Mouse (Mus musculus): ENCODE results near the gene Itpka. TPM values are rescaled to one million over a fixed set of nuclear protein-coding genes. Genes with fewer than 3 reads are reported as not detected.
"Not testable (repeated sequence)": the region's sequence is repeated elsewhere in the genome, so short reads cannot be mapped to it uniquely, and the experiment has no call there.

Gene Itpka
- total RNA-seq (2021) = 100 to 1,000 TPM; 186 to 195 TPM
- long read RNA-seq, experiment 1, transcript Itpka-201 (7 exons, 1,818 nt) = major isoform, 155 of 176 reads
- long read RNA-seq, experiment 1, partial matches to known transcripts = 9 of 176 reads
- long read RNA-seq, experiment 1, other reads (novel, unspliced or antisense) = 12 of 176 reads
- long read RNA-seq, experiment 2, transcript Itpka-201 (7 exons, 1,818 nt) = major isoform, 121 of 146 reads
- long read RNA-seq, experiment 2, partial matches to known transcripts = 14 of 146 reads
- long read RNA-seq, experiment 2, other reads (novel, unspliced or antisense) = 11 of 146 reads

DNA sequence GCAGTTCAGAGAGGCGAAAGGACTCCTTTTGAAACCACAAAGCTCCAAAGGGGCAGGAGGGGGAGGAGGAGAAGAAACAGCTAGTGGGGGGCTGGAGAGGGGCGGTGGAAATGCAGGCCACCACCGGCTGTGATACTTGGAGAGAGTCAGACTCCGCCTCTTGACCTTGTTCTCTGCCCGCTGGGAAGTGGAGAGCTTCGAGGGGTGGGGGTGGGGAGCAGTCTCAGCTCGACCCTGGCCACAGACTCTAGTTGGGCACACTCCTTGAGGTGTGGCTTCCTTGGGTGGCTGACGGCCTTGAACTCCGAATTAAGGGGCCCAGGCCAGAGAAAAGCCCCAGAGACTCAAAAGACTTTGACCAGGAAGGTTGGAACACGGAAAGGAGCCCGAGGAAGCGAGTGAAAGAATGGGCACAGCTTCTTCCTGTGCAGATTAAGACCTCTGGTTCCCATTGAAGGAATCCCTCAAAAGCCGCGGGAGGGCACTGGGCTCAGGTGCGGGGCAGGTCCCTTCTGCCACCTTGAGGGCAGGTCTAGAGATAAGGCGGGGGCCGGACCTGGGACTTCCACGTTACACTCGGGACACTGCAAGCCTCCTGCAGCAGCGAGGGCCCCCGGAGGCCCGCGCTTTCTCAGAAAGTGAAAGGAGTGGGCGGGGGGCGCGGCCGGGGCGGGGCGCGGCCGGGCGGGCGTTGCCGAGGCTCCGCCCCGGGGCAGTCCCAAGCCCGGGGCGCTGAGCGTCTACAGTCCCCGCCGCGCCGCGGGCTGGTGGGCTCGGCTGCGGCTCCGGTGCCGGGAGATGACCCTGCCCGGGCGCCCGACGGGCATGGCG, at the start of gene Itpka:
Gene Itpka, plus strand, starts transcription at position 757 of the 831 bp plus-strand sequence.
- Histone ChIP-seq H3K4me3 (peak within 1 kb of the TSS; percentile 86), H3K27ac (peak within 1 kb of the TSS; percentile 97)
- DNase-seq (ENCODE audit: extremely low spot score in 1 of 2, low spot score in 2 of 2) = peak; percentile 59 to 60
- intact Hi-C loops (cut with DNase I) = no loop called here
- TF ChIP-seq CTCF (IDR thresholded peaks at IDR 0.05) = no peak

DNA sequence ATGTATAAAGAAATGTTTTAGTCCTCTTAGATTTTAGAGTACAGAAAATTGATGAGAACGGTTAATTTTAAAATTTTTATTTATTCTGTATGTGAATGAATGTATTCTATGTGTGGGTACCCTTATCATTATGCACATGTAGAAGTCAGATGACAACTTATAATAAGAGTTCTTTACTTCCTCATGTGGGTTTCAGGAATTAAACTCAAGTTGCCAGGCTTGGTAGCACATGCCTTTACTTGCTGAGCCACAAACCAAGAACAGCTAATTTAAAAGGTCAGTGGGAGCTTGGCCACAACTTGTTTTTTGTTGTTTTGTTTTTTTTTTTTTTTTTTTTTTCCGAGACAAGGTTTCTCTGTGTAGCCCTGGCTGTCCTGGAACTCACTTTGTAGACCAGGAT, 47.3 kb upstream of the Itpka start:
- no peak for DNase-seq (ENCODE audit: extremely low spot score in 1 of 2, low spot score in 2 of 2)
- Histone ChIP-seq H3K4me3 (no peak overlapping the region), H3K27ac (no peak overlapping the region)
- no peak for TF ChIP-seq CTCF (IDR thresholded peaks at IDR 0.05)
- intact Hi-C loops (cut with DNase I) = no loop called here

GRCm38 (mm10) chr2:119696111-119696510, 46.0 kb upstream of the Itpka start:
- DNase-seq (ENCODE audit: extremely low spot score in 1 of 2, low spot score in 2 of 2) = no peak
- H3K27ac ChIP-seq = no peak overlapping the region
- H3K4me3 ChIP-seq = no peak overlapping the region
- intact Hi-C loops (cut with DNase I) = no loop called here
- TF ChIP-seq CTCF (IDR thresholded peaks at IDR 0.05) = no peak

- TF ChIP-seq CTCF (IDR thresholded peaks at IDR 0.05) = no peak
- Histone ChIP-seq H3K27ac (no peak overlapping the region), H3K4me3 (no peak overlapping the region)
- DNase-seq (ENCODE audit: extremely low spot score in 1 of 2, low spot score in 2 of 2) = no peak
- intact Hi-C loops (cut with DNase I) = no loop called here
Observed at GRCm38 (mm10) chr2:119698472-119698871, 43.7 kb upstream of the Itpka start.

DNA sequence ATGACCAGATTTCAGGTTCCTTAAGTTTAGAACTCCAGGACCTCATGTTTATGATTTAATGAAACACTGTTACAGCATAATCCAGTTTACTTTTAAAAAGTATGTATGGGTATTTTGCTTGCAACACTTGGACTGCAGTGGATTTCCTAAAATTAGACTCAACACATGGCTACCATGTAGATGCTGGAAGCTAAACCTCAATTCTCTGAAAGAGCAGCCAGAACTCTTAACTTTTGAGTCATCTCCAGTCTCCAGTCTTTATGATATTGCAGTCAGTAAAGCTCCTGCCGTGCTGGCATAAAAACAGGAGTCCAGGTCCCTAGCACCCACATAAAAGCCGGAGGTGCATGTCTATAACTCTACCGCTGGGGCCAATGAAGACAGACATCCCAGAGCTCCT, 42.2 kb upstream of the Itpka start:
- Histone ChIP-seq H3K4me3 (no peak overlapping the region), H3K27ac (no peak overlapping the region)
- intact Hi-C loops (cut with DNase I) = no loop called here
- no peak for TF ChIP-seq CTCF (IDR thresholded peaks at IDR 0.05)
- no peak for DNase-seq (ENCODE audit: extremely low spot score in 1 of 2, low spot score in 2 of 2)

GRCm38 (mm10) chr2:119703171-119703570, 39.0 kb upstream of the Itpka start:
- intact Hi-C loops (cut with DNase I) = no loop called here
- no peak for DNase-seq (ENCODE audit: extremely low spot score in 1 of 2, low spot score in 2 of 2)
- Histone ChIP-seq H3K4me3 (no peak overlapping the region), H3K27ac (no peak overlapping the region)
- TF ChIP-seq CTCF (IDR thresholded peaks at IDR 0.05) = no peak

DNA sequence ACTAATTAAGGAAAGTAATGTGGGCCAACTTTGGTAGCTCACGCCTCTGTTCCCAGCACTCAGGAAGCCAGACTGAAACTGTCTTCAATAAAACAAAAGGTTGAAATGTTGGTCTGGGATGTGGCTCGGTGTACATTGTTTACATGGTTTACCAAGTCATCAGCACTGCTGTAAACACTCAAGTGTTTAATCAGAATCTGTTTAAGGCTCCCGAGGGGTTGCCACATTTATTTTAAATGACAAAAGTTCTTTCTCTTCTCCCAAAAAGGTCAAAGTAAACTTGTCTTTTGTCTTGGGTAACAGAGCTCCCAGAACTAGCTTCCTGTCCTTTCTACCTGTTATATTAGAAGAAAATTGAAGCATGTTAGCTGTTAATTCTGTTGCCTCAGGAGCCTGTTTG, 34.5 kb upstream of the Itpka start:
- Histone ChIP-seq H3K27ac (no peak overlapping the region), H3K4me3 (no peak overlapping the region)
- intact Hi-C loops (cut with DNase I) = no loop called here
- DNase-seq (ENCODE audit: extremely low spot score in 1 of 2, low spot score in 2 of 2) = no peak
- TF ChIP-seq CTCF (IDR thresholded peaks at IDR 0.05) = no peak

DNA sequence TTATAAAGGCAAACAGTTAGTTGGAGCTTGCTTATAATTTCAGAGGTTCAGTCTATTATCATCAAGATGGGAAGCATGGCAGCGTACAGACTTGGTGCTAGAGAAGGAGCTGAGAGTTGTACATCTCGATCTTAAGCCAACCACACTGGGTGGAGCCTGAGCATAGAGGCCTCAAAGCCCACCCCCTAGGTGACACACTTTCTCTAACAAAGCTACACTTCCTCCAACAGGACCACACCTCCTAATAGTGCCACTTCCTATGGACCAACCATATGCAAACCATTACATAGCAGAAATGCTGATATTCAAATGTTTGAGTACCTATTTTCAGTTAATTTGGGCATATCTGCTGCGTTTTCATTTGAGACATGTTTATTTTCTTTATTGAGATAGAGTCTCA, 32.1 kb upstream of the Itpka start:
- H3K27ac ChIP-seq = no peak overlapping the region
- intact Hi-C loops (cut with DNase I) = no loop called here
- TF ChIP-seq CTCF (IDR thresholded peaks at IDR 0.05) = no peak
- DNase-seq (ENCODE audit: extremely low spot score in 1 of 2, low spot score in 2 of 2) = no peak
- H3K4me3 ChIP-seq = no peak overlapping the region

DNA sequence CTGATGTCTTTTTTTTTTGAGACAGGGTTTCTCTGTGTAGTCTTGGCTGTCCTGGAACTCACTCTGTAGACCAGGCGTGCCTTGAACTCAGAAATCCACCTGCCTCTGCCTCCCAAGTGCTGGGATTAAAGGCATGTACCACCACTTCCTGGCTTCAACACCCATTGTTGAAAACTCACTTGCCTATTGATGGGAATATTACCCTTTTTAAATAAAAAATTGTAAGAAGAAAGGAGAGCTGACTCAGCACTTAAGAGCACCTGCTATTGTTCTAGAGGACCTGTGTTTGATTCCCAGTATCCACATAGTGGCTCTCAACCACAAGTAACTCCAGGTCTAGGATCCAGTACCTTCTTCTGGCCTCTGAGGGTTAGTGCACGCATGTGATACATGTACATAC, 26.3 kb upstream of the Itpka start:
- intact Hi-C loops (cut with DNase I); DNase-seq (ENCODE audit: extremely low spot score in 1 of 2, low spot score in 2 of 2); H3K27ac ChIP-seq; H3K4me3 ChIP-seq: not testable (repeated sequence)

DNA sequence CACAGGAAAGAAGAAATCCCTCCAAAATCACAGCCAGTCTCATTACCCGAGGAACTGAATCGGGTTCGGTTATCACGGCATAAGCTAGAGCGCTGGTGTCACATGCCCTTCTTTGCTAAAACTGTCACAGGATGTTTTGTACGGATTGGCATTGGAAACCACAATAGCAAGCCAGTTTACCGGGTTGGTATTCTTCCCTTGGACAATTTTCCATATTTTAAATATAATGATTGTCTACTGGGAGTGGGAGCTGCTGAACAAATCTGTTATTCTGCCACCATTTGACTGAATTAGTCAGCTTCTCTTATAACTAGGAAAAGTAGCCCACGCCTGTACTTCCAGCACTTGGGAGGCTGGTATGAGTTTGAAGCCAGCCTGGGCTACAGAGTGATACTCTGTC, 21.1 kb upstream of the Itpka start:
- no peak overlapping the region for H3K27ac ChIP-seq
- no peak for DNase-seq (ENCODE audit: extremely low spot score in 1 of 2, low spot score in 2 of 2)
- TF ChIP-seq CTCF (IDR thresholded peaks at IDR 0.05) = no peak
- intact Hi-C loops (cut with DNase I) = no loop called here
- no peak overlapping the region for H3K4me3 ChIP-seq

DNA sequence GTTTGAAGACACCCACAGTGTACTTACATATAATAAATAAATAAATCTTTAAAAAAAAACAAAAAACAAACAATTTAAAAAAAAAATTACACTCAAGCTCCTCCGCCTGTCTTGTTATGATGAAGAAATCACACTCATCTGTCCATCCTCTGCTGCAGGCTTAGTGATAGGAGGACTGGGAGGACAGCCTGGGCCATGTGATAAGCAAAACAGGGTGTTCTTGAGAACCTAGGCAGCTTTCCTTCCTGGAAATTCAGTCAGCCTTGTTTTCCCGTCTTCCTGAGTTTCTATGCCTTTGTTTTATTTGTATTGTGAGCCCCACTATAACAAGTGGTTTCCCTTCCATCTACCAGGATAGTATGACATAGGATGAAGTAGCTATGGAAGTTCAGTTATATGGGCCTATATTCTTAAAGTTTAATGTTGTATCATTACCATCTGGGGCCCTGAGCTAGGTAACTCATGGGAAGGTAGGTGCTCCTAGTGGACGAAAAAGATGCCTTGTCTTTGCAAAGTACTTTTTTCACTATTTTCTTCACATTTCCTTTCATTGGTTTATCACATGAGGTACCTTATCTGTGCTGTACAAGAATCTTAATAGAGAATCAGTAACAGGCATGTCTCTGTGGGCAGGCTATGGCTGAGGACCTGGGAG, 14.2 kb upstream of the Itpka start:
- no peak for TF ChIP-seq CTCF (IDR thresholded peaks at IDR 0.05)
- intact Hi-C loops (cut with DNase I) = no loop called here
- no peak overlapping the region for H3K27ac ChIP-seq
- DNase-seq (ENCODE audit: extremely low spot score in 1 of 2, low spot score in 2 of 2) = no peak
- H3K4me3 ChIP-seq = no peak overlapping the region

DNA sequence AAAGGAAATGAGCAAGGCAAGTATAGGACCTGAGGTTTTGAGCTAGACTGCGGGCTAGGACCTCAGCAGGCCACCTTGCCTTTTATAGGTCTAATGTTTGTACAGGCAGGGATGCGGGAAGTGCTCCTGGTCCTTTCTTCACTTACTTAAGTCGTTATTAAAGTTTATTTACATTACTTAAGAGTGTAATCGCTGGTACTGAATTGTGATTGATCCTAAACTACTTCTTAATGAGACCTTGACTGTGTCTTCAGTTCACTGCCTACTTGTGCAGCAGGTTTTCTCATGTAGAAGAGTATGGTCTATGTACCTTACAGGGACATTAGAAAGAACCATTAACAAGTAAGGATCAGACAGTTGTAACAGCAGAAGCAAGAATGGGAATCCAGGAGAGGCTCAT, 11.4 kb upstream of the Itpka start:
- intact Hi-C loops (cut with DNase I) = no loop called here
- H3K27ac ChIP-seq = no peak overlapping the region
- no peak for DNase-seq (ENCODE audit: extremely low spot score in 1 of 2, low spot score in 2 of 2)
- TF ChIP-seq CTCF (IDR thresholded peaks at IDR 0.05) = no peak
- H3K4me3 ChIP-seq = no peak overlapping the region

Measured in left cerebral cortex, adult 2 months (tissue).